Mouse (Mus musculus): ENCODE results near the gene Ccl24.

GRCm38 (mm10) chr5:135573006-135573405 lies at the start of gene Ccl24:
- TF ChIP-seq GATA1 (IDR thresholded peaks at IDR 0.05; ENCODE audit: low read length), result no peak
- TF ChIP-seq TAL1 (IDR thresholded peaks at IDR 0.05; ENCODE audit: low read length), result no peak

All from erythroblast, embryonic 14.5 days (primary cell).